Mouse (Mus musculus) heart, embryonic 14.5 days (tissue): ENCODE results near the gene Hist2h4. TPM values are rescaled to one million over a fixed set of nuclear protein-coding genes. Genes with fewer than 3 reads are reported as not detected.
A peak's percentile ranks its signal among the peaks of the same experiment; 100 is the strongest.

Source experiments
- ATAC-seq: fragments of 200-750 bp; cut with Nextera tagmentation; 2 replicates; pipeline ENCODE4 v1.8.0; 2017; ENCODE audit warnings: low read depth, moderate TSS enrichment; ENCODE audit not compliant: insufficient number of reproducible peaks, insufficient read depth, low FRiP score
- H3K27ac ChIP-seq, 2 experiments: fragments of 200-500 bp in 1 of 2; fragments of 300-500 bp in 1 of 2; sonication (generic) in 1 of 2; replicated peaks in 1 of 2; 2 replicates each; pipeline ENCODE4 v1.5.1; 2012 to 2014; ENCODE audit warnings: low read depth in 2 of 2, low read length in 2 of 2, control low read depth in 1 of 2, mild to moderate bottlenecking in 1 of 2, mixed read lengths in 1 of 2; ENCODE audit not compliant: control insufficient read depth in 1 of 2, insufficient read depth in 1 of 2
- H3K27me3 ChIP-seq: fragments of 300-500 bp; sonication (generic); 2 replicates; pipeline ENCODE4 v1.6.1; 2014; ENCODE audit warnings: mild to moderate bottlenecking, low read length, control low read depth; ENCODE audit not compliant: control insufficient read depth, insufficient read depth
- H3K36me3 ChIP-seq: fragments of 300-500 bp; sonication (generic); 2 replicates; pipeline ENCODE4 v1.6.1; 2014; ENCODE audit warnings: mild to moderate bottlenecking, control low read depth, low read length, mixed read lengths; ENCODE audit not compliant: control insufficient read depth, insufficient read depth
- H3K4me1 ChIP-seq, 2 experiments: fragments of 200-500 bp in 1 of 2; fragments of 300-500 bp in 1 of 2; sonication (generic) in 1 of 2; 2 replicates each; pipeline ENCODE4 v1.6.1; 2012 to 2014; ENCODE audit warnings: low read length in 2 of 2, control low read depth in 1 of 2, mixed read lengths in 1 of 2; ENCODE audit not compliant: control insufficient read depth in 2 of 2, insufficient read depth in 2 of 2
- H3K4me2 ChIP-seq: fragments of 300-500 bp; sonication (generic); 2 replicates; pipeline ENCODE4 v1.6.1; 2014; ENCODE audit warnings: mild to moderate bottlenecking, low read length
- H3K4me3 ChIP-seq, 2 experiments: fragments of 200-500 bp in 1 of 2; fragments of 300-500 bp in 1 of 2; sonication (generic) in 1 of 2; 2 replicates each; pipeline ENCODE4 v1.5.1; 2012 to 2014; ENCODE audit warnings: low read length in 2 of 2, mild to moderate bottlenecking in 2 of 2, control low read depth in 1 of 2, low read depth in 1 of 2, moderate library complexity in 1 of 2; ENCODE audit not compliant: control insufficient read depth in 1 of 2, insufficient read depth in 1 of 2
- H3K9ac ChIP-seq: fragments of 300-500 bp; sonication (generic); 2 replicates; pipeline ENCODE4 v1.6.1; 2014; ENCODE audit warnings: mild to moderate bottlenecking, low read length
- H3K9me3 ChIP-seq: fragments of 300-500 bp; sonication (generic); 2 replicates; pipeline ENCODE4 v1.6.1; 2016; ENCODE audit warnings: low read length, control low read depth; ENCODE audit not compliant: control insufficient read depth
- WGBS: fragments of 180-500 bp; shearing (Covaris S2); extraction: QIAGEN DNeasy Blood & Tissue Kit; methylation state at CpG from one replicate; pipeline ENCODE4 v1.1.7; 2014; 5-methylcytosine and 5-hydroxymethylcytosine counted together
- polyA plus RNA-seq: library from polyadenylated mRNA; unstranded; fragments of >200 nt; fragmentation: Nextera tagmentation; extraction: Ambion mirVana; gene quantifications from 2 replicates; pipeline ENCODE4 v1.2.1, GENCODE M21; 2014

The Hist2h4 gene
- polyA plus RNA-seq, 1 experiment from 2014 or later = 5.0 TPM

DNA sequence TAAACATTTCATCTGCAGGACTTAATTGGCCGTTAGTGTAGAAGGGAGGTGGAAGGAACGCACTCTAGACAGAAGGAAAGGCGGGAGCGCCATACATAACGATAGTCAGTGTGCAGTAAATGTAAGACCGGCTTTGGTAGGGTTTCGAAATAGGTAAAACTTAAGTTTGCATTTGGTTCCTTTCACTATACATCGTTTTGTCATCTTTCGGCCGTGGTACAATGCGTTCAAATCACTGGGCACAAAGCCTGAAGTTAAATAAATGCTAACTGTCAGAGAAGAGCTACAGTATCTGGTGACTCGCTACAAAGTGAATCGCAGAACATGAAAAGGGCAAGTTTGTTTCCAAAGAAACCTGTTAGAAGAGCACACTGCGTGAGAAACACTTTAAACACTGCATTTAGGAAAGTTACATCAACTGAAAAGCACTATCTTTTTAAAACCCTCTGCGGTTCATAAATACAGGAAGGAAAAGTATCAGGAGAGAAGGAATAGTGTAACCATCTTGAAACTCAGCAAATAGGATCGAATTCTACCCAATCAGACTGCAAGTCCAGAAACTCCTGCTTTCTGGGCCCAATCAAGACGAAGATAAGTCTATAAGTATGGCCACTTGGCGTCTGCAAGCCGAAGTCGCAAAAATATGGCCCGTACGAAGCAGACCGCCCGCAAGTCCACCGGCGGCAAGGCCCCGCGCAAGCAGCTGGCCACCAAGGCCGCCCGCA is 5.1 kb upstream of the Hist2h4 start, which contains the start of gene Hist2h3b:
Gene Hist2h3b, plus strand, starts transcription at position 604 of the 725 bp plus-strand sequence.
- Histone ChIP-seq H3K36me3 (no peaks in the 10 kb centered on the region), H3K27me3 (no peaks in the 10 kb centered on the region), H3K9me3 (no peaks in the 10 kb centered on the region), H3K4me1 (peaks cover 10 to 13% of the 10 kb centered on the region in 2 experiments), H3K4me2 (peak within 1 kb of the TSS; percentile 95), H3K9ac (peak within 1 kb of the TSS; percentile 79), H3K4me3 (peak within 1 kb of the TSS; percentile 49 to 53), H3K27ac (peak within 1 kb of the TSS; percentile 87 to 95)
- ATAC-seq = peak; percentile 60
- 28% methylated on average over 28 of the region's 30 CpGs for WGBS

DNA sequence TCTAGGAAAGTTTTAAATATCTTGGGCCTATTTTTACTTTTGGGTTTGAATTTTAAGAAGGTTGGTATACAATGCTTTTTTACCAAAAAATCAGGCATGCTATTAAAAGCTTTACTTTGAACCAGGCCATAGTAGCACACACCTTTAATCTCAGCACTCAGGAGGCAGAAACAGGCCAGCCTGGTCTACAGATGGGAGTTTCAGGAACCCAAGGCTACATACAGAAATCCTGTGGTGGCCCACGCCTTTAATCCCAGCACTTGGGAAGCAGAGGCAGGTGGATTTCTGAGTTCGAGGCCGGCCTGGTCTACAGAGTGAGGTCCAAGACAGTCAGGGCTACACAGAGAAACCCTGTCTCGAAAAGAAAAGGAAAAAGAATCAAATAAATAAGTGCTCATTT is 4.4 kb upstream of the Hist2h4 start:
- peak overlapping the region in 1 of 2 experiments; percentile 87; a peak in 2 of 4 replicates for H3K27ac ChIP-seq
- no peaks in the 10 kb centered on the region for H3K27me3 ChIP-seq
- H3K9me3 ChIP-seq = no peaks in the 10 kb centered on the region
- no peaks in the 10 kb centered on the region for H3K36me3 ChIP-seq
- H3K4me2 ChIP-seq = peak overlapping the region; percentile 95; the same call in 1 of the 2 replicates
- no peak overlapping the region for H3K9ac ChIP-seq
- H3K4me1 ChIP-seq = peaks cover 10 to 13% of the 10 kb centered on the region in 2 experiments
- no peak for ATAC-seq
- WGBS = 80% methylated on average over 4 of the region's 4 CpGs
- H3K4me3 ChIP-seq = no peak overlapping the region

DNA sequence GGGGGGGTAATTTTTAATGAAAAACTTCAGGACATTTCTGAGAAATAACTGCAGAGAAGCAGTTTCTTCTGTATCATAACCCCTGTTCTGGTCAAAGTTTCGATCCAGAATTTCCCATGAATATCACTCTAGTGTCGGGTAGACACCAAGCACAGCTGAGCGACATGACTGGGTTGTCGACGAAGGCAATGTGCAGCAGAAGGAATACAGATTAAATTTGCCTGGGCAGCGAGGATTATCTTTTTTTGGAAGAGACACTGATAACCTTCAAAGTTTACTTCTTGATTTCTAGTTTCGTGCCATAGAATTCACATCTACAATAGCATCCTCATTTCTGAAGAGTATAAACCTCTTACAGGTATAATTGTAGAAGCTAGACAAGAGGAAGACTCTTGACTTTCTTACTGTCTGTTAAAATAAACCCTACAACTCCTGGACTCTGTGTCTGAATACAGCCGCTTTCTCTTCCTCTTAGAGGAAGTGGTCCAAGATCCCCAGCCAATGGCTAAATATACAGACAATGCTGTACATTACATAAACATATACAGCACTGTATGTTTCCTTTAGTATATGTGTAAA is 3.1 kb upstream of the Hist2h4 start:
- ATAC-seq = no peak
- 59% methylated on average over 8 of the region's 8 CpGs for WGBS

DNA sequence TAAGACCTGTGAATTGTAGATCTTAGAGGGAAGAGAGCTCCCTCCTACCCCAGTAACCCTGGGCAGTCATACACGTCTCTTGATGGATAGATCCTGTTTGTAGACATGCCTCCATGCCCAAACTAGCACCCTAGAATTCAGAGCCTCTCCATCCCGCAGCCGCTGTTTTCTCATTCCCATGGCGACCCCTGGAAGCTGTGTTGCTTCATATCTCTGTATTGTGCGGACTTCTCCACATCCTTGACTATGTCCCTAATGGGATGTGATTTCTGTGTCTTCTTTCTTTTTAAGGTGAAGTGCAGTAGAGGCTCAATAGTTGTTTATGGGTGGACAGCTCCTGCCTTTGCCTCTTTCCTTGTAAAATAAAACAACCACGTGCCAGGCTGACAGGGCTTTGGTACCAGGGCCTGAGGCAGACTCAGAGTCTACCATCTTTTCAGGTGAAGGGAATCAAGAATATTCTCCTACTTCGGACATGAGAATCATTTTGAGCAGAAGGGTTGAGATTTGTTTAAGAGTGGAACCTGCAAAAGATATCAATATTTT is 1.4 kb upstream of the Hist2h4 start:
- Histone ChIP-seq H3K4me2 (peak overlapping the region; percentile 71), H3K4me1 (peaks cover 13 to 19% of the 10 kb centered on the region in 2 experiments), H3K4me3 (peak overlapping the region in 1 of 2 experiments; percentile 54; a peak in 2 of 4 replicates), H3K9ac (peak overlapping the region; percentile 82), H3K36me3 (no peaks in the 10 kb centered on the region), H3K27me3 (no peaks in the 10 kb centered on the region), H3K9me3 (no peaks in the 10 kb centered on the region), H3K27ac (peak overlapping the region; percentile 97 to 99)
- 82% methylated on average over 7 of the region's 7 CpGs for WGBS
- ATAC-seq = no peak

More for the DNA sequence above, 3.1 kb upstream of the Hist2h4 start:
- no peak overlapping the region for H3K4me3 ChIP-seq
- peaks cover 15 to 19% of the 10 kb centered on the region in 2 experiments for H3K4me1 ChIP-seq
- no peak overlapping the region for H3K27ac ChIP-seq
- no peak overlapping the region for H3K9ac ChIP-seq
- no peaks in the 10 kb centered on the region for H3K9me3 ChIP-seq
- no peaks in the 10 kb centered on the region for H3K27me3 ChIP-seq
- H3K36me3 ChIP-seq = no peaks in the 10 kb centered on the region
- H3K4me2 ChIP-seq = no peak overlapping the region

DNA sequence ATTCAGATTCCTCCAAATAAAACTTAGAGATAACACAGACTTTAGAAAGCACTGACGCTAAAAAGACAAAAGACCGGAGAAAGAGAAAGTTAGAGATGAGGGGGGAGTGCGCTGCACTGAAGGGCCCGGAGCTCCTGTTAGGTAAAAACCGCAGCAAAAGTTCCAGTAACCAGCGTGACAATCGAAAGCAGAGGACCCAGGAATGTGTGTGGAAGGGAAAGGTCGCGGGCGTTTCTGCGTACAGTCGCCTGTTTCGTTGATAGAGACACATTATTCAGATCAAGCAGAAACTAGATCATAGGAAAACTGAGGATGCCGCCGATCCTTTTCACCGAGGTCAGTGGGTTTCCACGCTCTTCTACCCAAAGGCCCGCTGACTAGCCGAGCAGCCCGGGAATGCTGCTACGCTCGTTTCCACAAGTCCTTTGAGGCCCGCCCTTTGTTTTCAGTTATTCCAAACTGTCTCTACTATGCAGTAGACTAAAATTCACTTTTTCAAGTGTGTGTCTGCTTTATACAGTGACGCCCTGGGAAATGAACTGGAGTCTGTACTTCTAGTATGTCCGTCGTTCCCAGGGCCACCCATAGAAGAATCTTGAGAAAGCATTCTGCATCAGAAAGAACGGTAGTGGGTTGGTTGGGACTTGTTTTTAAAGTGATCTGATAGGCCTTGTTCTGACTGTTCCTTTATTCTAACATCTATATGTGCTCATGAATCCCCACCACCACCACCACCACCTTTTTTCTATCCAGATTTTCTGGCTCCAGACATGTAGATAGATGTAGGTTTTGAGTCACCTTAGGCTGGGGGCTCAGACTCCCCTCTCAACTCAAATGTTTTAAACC is 670 bp upstream of the Hist2h4 start:
- 8% methylated on average over 27 of the region's 27 CpGs for WGBS
- H3K4me3 ChIP-seq = peak overlapping the region; percentile 54 to 58

DNA sequence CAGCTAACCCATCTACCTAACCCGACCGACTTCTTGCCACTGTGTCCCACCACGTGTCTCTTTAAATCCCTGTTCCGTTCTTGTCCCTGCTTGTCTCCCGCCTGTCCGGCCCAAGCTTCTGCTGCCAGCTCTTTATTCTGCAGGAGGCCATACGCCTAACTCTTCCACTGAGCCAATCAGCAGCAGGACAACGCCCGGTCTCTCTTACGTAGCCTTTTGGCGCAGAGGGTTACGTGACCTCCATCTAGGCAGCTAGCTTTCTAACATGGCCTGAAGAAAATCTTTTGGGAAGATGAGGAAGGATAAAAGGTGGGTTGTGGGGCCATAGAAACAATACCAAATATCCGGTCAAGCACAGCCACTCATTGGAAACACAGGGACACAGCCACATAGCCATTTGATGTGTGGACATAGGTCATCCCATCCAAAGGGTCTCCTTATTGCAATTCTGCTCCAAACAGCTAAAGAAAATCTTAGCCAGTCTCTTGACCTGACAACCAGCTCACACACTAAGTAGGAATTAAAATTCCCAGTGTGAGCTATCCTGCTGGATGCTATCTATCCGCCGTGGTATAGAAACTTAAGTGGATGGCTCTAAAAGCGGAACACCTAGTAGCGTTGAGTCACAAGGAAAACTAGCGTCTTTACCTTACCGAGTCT is 765 bp downstream of the Hist2h4 start:
- no peaks in the 10 kb centered on the region for H3K27me3 ChIP-seq
- peaks cover 13 to 14% of the 10 kb centered on the region in 2 experiments for H3K4me1 ChIP-seq
- no peaks in the 10 kb centered on the region for H3K36me3 ChIP-seq
- 1% methylated on average over 19 of the region's 19 CpGs for WGBS
- ATAC-seq = peak; percentile 80
- peak overlapping the region; percentile 54 to 83 for H3K4me3 ChIP-seq
- no peaks in the 10 kb centered on the region for H3K9me3 ChIP-seq
- peak overlapping the region; percentile 82 for H3K9ac ChIP-seq
- peak overlapping the region; percentile 71 for H3K4me2 ChIP-seq
- H3K27ac ChIP-seq = peak overlapping the region; percentile 93 to 97

More for the DNA sequence above, 670 bp upstream of the Hist2h4 start:
- Histone ChIP-seq H3K4me1 (peaks cover 13 to 19% of the 10 kb centered on the region in 2 experiments), H3K27ac (peak overlapping the region; percentile 97 to 99), H3K4me2 (peak overlapping the region; percentile 71), H3K27me3 (no peaks in the 10 kb centered on the region), H3K36me3 (no peaks in the 10 kb centered on the region), H3K9me3 (no peaks in the 10 kb centered on the region), H3K9ac (peak overlapping the region; percentile 82)
- ATAC-seq = no peak
